Mouse (Mus musculus) forebrain, embryonic 16.5 days (tissue): ENCODE results near the gene Minos1. TPM values are rescaled to one million over a fixed set of nuclear protein-coding genes. Genes with fewer than 3 reads are reported as not detected.
A peak's percentile ranks its signal among the peaks of the same experiment; 100 is the strongest.

ENCODE experiments used
- ATAC-seq: fragments of 200-750 bp; cut with Nextera tagmentation; 2 replicates; pipeline ENCODE4 v1.8.0; 2017; ENCODE audit warnings: mild to moderate bottlenecking, moderate library complexity
- H3K27ac ChIP-seq: fragments of 300-500 bp; sonication (generic); 2 replicates; pipeline ENCODE4 v1.5.1; 2014; ENCODE audit warnings: low read length, control low read depth
- H3K27me3 ChIP-seq: fragments of 300-500 bp; sonication (generic); replicated peaks from 2 replicates; pipeline ENCODE4 v1.6.1; 2014; ENCODE audit warnings: low read length; ENCODE audit not compliant: control insufficient read depth, insufficient read depth
- H3K36me3 ChIP-seq: fragments of 300-500 bp; sonication (generic); 2 replicates; pipeline ENCODE4 v1.6.1; 2014; ENCODE audit not compliant: control insufficient read depth, insufficient read depth
- H3K4me1 ChIP-seq: fragments of 300-500 bp; sonication (generic); replicated peaks from 2 replicates; pipeline ENCODE4 v1.6.1; 2014; ENCODE audit warnings: low read length; ENCODE audit not compliant: control insufficient read depth, insufficient read depth
- H3K4me2 ChIP-seq: fragments of 300-500 bp; sonication (generic); 2 replicates; pipeline ENCODE4 v1.6.1; 2014; ENCODE audit warnings: mild to moderate bottlenecking, low read length, control low read depth
- H3K4me3 ChIP-seq: fragments of 300-500 bp; sonication (generic); replicated peaks from 2 replicates; pipeline ENCODE4 v1.5.1; 2014; ENCODE audit warnings: mild to moderate bottlenecking, low read length, control low read depth
- H3K9ac ChIP-seq: fragments of 300-500 bp; sonication (generic); replicated peaks from 2 replicates; pipeline ENCODE4 v1.6.1; 2014; ENCODE audit warnings: low read depth, low read length, control low read depth
- H3K9me3 ChIP-seq: fragments of 300-500 bp; sonication (generic); 2 replicates; pipeline ENCODE4 v1.6.1; 2016; ENCODE audit warnings: low read length; ENCODE audit not compliant: control insufficient read depth
- WGBS: fragments of 180-500 bp; shearing (Covaris S2); extraction: QIAGEN DNeasy Blood & Tissue Kit; methylation state at CpG from one replicate; pipeline ENCODE4 v1.1.7; 2014; 5-methylcytosine and 5-hydroxymethylcytosine counted together
- polyA plus RNA-seq: library from polyadenylated mRNA; unstranded; fragments of >200 nt; fragmentation: Nextera tagmentation; extraction: Ambion mirVana; gene quantifications from 2 replicates; pipeline ENCODE4 v1.2.1, GENCODE M21; 2015

The Minos1 gene
- polyA plus RNA-seq, 1 experiment from 2014 or later: 355 TPM

- H3K9me3 ChIP-seq: no peaks in the 10 kb centered on the region
- H3K36me3 ChIP-seq: no peaks in the 10 kb centered on the region
- peaks cover 11% of the 10 kb centered on the region for H3K4me1 ChIP-seq
- H3K9ac ChIP-seq: no peak overlapping the region
- H3K27ac ChIP-seq: no peak overlapping the region
- H3K4me3 ChIP-seq: no peak overlapping the region
- 71% methylated on average over 5 of the region's 5 CpGs for WGBS
- no peaks in the 10 kb centered on the region for H3K27me3 ChIP-seq
- no peak overlapping the region for H3K4me2 ChIP-seq
- ATAC-seq: no peak; the same call in 1 of the 2 replicates
These were observed 15.2 kb downstream of the Minos1 start for GRCm38 (mm10) chr4:139115721-139116120.

DNA sequence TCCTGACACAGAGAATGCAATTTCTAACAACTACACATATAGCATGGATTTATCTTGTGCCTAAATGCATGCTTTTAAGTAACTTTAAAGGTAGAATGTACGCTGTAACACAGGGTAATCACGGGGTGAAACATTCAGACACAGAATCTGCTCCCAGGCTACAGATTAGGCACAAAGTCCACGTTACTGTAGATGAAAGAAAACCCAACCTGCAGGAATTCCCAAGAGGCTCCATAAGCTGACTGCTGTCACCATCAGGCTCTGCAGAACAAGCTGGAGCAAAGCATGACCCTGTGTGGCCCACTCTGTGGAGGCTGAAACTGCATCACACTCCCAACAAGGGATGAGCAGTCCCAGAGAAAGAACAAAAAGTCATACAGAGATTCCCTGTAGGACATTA is 18.4 kb downstream of the Minos1 start:
- WGBS: 77% methylated on average over 3 of the region's 3 CpGs
- no peak overlapping the region for H3K27ac ChIP-seq

GRCm38 (mm10) chr4:139111421-139111820 is 19.5 kb downstream of the Minos1 start:
- Histone ChIP-seq H3K4me1 (peaks cover 12% of the 10 kb centered on the region), H3K9ac (no peak overlapping the region), H3K4me3 (no peak overlapping the region), H3K4me2 (no peak overlapping the region), H3K27ac (no peak overlapping the region), H3K9me3 (no peaks in the 10 kb centered on the region), H3K27me3 (no peaks in the 10 kb centered on the region), H3K36me3 (no peaks in the 10 kb centered on the region)
- ATAC-seq: no peak
- 65% methylated on average over 3 of the region's 3 CpGs for WGBS

More for the DNA sequence above, 18.4 kb downstream of the Minos1 start:
- no peaks in the 10 kb centered on the region for H3K9me3 ChIP-seq
- no peaks in the 10 kb centered on the region for H3K27me3 ChIP-seq
- H3K9ac ChIP-seq: no peak overlapping the region
- H3K4me2 ChIP-seq: no peak overlapping the region
- no peak for ATAC-seq
- H3K4me1 ChIP-seq: peaks cover 14% of the 10 kb centered on the region
- no peaks in the 10 kb centered on the region for H3K36me3 ChIP-seq
- H3K4me3 ChIP-seq: no peak overlapping the region

DNA sequence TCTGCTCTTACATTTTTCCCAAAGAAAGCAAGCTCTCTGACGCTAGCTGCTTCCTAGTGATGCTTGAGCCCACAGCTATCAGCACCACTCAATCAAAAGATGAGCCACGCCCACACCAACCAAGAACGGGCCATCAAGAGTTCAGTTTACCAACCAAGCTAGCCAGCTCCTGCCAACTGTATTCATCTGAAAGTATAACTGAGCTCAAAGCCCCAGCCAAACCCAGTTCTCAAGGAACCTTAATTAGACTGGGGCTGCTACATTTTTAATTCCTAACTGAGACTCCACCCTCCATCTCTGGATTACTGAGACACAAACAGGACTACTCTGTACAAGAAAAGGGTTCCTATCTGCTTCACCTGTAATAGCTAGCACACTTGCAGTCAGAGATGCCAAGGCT is 20.1 kb downstream of the Minos1 start:
- ATAC-seq: no peak
- no peak overlapping the region for H3K9ac ChIP-seq
- no peaks in the 10 kb centered on the region for H3K9me3 ChIP-seq
- H3K27me3 ChIP-seq: no peaks in the 10 kb centered on the region
- H3K27ac ChIP-seq: no peak overlapping the region
- H3K4me2 ChIP-seq: no peak overlapping the region
- 56% methylated on average over 3 of the region's 3 CpGs for WGBS
- H3K4me3 ChIP-seq: no peak overlapping the region
- H3K4me1 ChIP-seq: peaks cover 9% of the 10 kb centered on the region
- H3K36me3 ChIP-seq: no peaks in the 10 kb centered on the region

GRCm38 (mm10) chr4:139105453-139105852 is 25.5 kb downstream of the Minos1 start:
- WGBS: 96% methylated on average over 1 of the region's 1 CpGs
- peaks cover 8% of the 10 kb centered on the region for H3K36me3 ChIP-seq

GRCm38 (mm10) chr4:139101546-139101945 is 29.4 kb downstream of the Minos1 start:
- Histone ChIP-seq H3K9me3 (no peaks in the 10 kb centered on the region), H3K27me3 (no peaks in the 10 kb centered on the region), H3K4me3 (no peak overlapping the region), H3K4me2 (no peak overlapping the region), H3K9ac (no peak overlapping the region), H3K27ac (no peak overlapping the region), H3K4me1 (no peaks in the 10 kb centered on the region), H3K36me3 (peaks cover 8% of the 10 kb centered on the region)
- WGBS: 88% methylated on average over 6 of the region's 6 CpGs
- ATAC-seq: no peak

More at GRCm38 (mm10) chr4:139105453-139105852, 25.5 kb downstream of the Minos1 start:
- Histone ChIP-seq H3K27ac (no peak overlapping the region), H3K27me3 (no peaks in the 10 kb centered on the region), H3K9ac (no peak overlapping the region), H3K4me1 (no peaks in the 10 kb centered on the region), H3K4me2 (no peak overlapping the region), H3K9me3 (no peaks in the 10 kb centered on the region), H3K4me3 (no peak overlapping the region)
- ATAC-seq: no peak

- no peak overlapping the region for H3K4me2 ChIP-seq
- H3K27me3 ChIP-seq: no peaks in the 10 kb centered on the region
- H3K4me1 ChIP-seq: no peaks in the 10 kb centered on the region
- no peak for ATAC-seq
- peaks cover 8% of the 10 kb centered on the region for H3K36me3 ChIP-seq
- no peak overlapping the region for H3K27ac ChIP-seq
- H3K9ac ChIP-seq: no peak overlapping the region
- no peaks in the 10 kb centered on the region for H3K9me3 ChIP-seq
- H3K4me3 ChIP-seq: no peak overlapping the region
- 85% methylated on average over 8 of the region's 8 CpGs for WGBS
These were observed 30.6 kb downstream of the Minos1 start for GRCm38 (mm10) chr4:139100326-139100725.

DNA sequence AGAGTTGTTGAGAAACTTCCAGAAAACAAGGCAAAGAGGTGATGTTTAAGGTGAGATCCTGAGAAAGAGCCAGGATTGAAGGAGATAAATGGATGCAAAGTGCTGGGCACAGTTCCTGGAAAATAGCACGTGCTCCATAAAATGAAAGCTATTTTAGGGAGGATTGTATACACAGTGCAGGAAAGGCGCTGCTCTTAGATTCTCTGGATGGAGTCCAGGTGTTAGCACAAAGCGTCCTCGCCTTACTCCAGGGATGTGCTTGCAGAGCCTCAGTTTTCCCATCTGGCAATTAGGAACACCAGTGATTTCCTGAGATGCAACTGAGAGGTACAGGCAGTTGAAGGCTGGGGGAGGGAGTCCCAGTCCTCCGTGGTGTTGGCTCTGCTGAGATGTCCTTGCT is 34.7 kb downstream of the Minos1 start:
- no peak overlapping the region for H3K4me3 ChIP-seq
- ATAC-seq: no peak
- H3K27ac ChIP-seq: no peak overlapping the region
- H3K4me2 ChIP-seq: no peak overlapping the region
- H3K4me1 ChIP-seq: peaks cover 19% of the 10 kb centered on the region
- no peak overlapping the region for H3K9ac ChIP-seq
- H3K27me3 ChIP-seq: peaks cover 24% of the 10 kb centered on the region
- 63% methylated on average over 5 of the region's 5 CpGs for WGBS
- no peaks in the 10 kb centered on the region for H3K36me3 ChIP-seq
- H3K9me3 ChIP-seq: peaks cover 3% of the 10 kb centered on the region; the same call in 1 of the 2 replicates

GRCm38 (mm10) chr4:139095406-139095805 is 35.5 kb downstream of the Minos1 start:
- no peak for ATAC-seq
- no peak overlapping the region for H3K4me3 ChIP-seq
- no peak overlapping the region for H3K4me2 ChIP-seq
- H3K27me3 ChIP-seq: peaks cover 28% of the 10 kb centered on the region
- H3K36me3 ChIP-seq: no peaks in the 10 kb centered on the region
- WGBS: 18% methylated on average over 1 of the region's 1 CpGs
- peaks cover 19% of the 10 kb centered on the region for H3K4me1 ChIP-seq
- H3K9me3 ChIP-seq: peaks cover 3% of the 10 kb centered on the region; the same call in 1 of the 2 replicates
- H3K27ac ChIP-seq: no peak overlapping the region
- H3K9ac ChIP-seq: no peak overlapping the region

GRCm38 (mm10) chr4:139093196-139093530 is 37.8 kb downstream of the Minos1 start:
- peaks cover 19% of the 10 kb centered on the region for H3K4me1 ChIP-seq
- peak overlapping the region; percentile 86 for H3K4me2 ChIP-seq
- 26% methylated on average over 13 of the region's 13 CpGs for WGBS
- peak overlapping the region; percentile 62 for H3K9ac ChIP-seq
- no peak overlapping the region for H3K27ac ChIP-seq
- H3K9me3 ChIP-seq: peaks cover 3% of the 10 kb centered on the region; the same call in 1 of the 2 replicates
- ATAC-seq: no peak
- H3K27me3 ChIP-seq: peaks cover 28% of the 10 kb centered on the region
- H3K4me3 ChIP-seq: peak overlapping the region; percentile 57
- H3K36me3 ChIP-seq: no peaks in the 10 kb centered on the region
